Mouse (Mus musculus): ENCODE measurements around the gene Stx6. TPM values are rescaled to one million over a fixed set of nuclear protein-coding genes. Genes with fewer than 3 reads are reported as not detected.

Stx6 gene
- polyA plus RNA-seq, 1 experiment from 2014 or later: 8.5 TPM

- DNase-seq (no peak), ATAC-seq (no peak)
- Histone ChIP-seq H3K4me3 (ENCODE audit: low read depth, low read length) (no peak overlapping the region), H3K4me2 (ENCODE audit: low read depth, low read length) (no peak overlapping the region), H3K4me1 (ENCODE audit: insufficient read depth) (no peaks in the 10 kb centered on the region), H3K27ac (ENCODE audit: low read depth) (no peak overlapping the region), H3K9ac (replicated peaks) (no peak overlapping the region), H3K9me3 (ENCODE audit: low read length) (no peaks in the 10 kb centered on the region), H3K36me3 (replicated peaks; ENCODE audit: insufficient read depth, low read length) (no peaks in the 10 kb centered on the region), H3K27me3 (ENCODE audit: insufficient read depth, low read length) (no peaks in the 10 kb centered on the region)
- 76% methylated on average over 7 of the region's 7 CpGs for WGBS (ENCODE audit: insufficient replicate concordance)
- TF ChIP-seq EP300 (IDR thresholded peaks at IDR 0.05; ENCODE audit: low read depth) (no peak), CTCF (IDR thresholded peaks at IDR 0.05; ENCODE audit: low read depth) (no peak)
Measured at GRCm38 (mm10) chr1:155213912-155214311, 55.4 kb downstream of the Stx6 start.

GRCm38 (mm10) chr1:155215066-155215764, 56.7 kb downstream of the Stx6 start:
- Histone ChIP-seq H3K9me3 (ENCODE audit: low read length) (no peaks in the 10 kb centered on the region), H3K4me1 (ENCODE audit: insufficient read depth) (no peaks in the 10 kb centered on the region), H3K4me3 (ENCODE audit: low read depth, low read length) (no peak overlapping the region), H3K4me2 (ENCODE audit: low read depth, low read length) (no peak overlapping the region), H3K36me3 (replicated peaks; ENCODE audit: insufficient read depth, low read length) (no peaks in the 10 kb centered on the region), H3K27me3 (ENCODE audit: insufficient read depth, low read length) (no peaks in the 10 kb centered on the region), H3K27ac (ENCODE audit: low read depth) (no peak overlapping the region), H3K9ac (replicated peaks) (no peak overlapping the region)
- no peak for DNase-seq
- TF ChIP-seq EP300 (IDR thresholded peaks at IDR 0.05; ENCODE audit: low read depth): no peak
- TF ChIP-seq CTCF (IDR thresholded peaks at IDR 0.05; ENCODE audit: low read depth): peak; percentile 49
- WGBS (ENCODE audit: insufficient replicate concordance): 40% methylated on average over 9 of the region's 9 CpGs
- no peak for ATAC-seq

- Histone ChIP-seq H3K9ac (replicated peaks) (no peak overlapping the region), H3K4me2 (ENCODE audit: low read depth, low read length) (no peak overlapping the region), H3K27ac (ENCODE audit: low read depth) (no peak overlapping the region), H3K36me3 (replicated peaks; ENCODE audit: insufficient read depth, low read length) (no peaks in the 10 kb centered on the region), H3K4me3 (ENCODE audit: low read depth, low read length) (no peak overlapping the region), H3K27me3 (ENCODE audit: insufficient read depth, low read length) (no peaks in the 10 kb centered on the region), H3K4me1 (ENCODE audit: insufficient read depth) (no peaks in the 10 kb centered on the region), H3K9me3 (ENCODE audit: low read length) (no peaks in the 10 kb centered on the region)
- DNase-seq (no peak), ATAC-seq (no peak)
- 79% methylated on average over 11 of the region's 11 CpGs for WGBS (ENCODE audit: insufficient replicate concordance)
- TF ChIP-seq CTCF (IDR thresholded peaks at IDR 0.05; ENCODE audit: low read depth) (no peak), EP300 (IDR thresholded peaks at IDR 0.05; ENCODE audit: low read depth) (no peak)
Measured at GRCm38 (mm10) chr1:155216313-155216712, 57.8 kb downstream of the Stx6 start.

- ATAC-seq: no peak
- Histone ChIP-seq H3K9me3 (ENCODE audit: low read length) (no peaks in the 10 kb centered on the region), H3K36me3 (replicated peaks; ENCODE audit: insufficient read depth, low read length) (no peaks in the 10 kb centered on the region), H3K4me2 (ENCODE audit: low read depth, low read length) (no peak overlapping the region), H3K27me3 (ENCODE audit: insufficient read depth, low read length) (no peaks in the 10 kb centered on the region), H3K27ac (ENCODE audit: low read depth) (no peak overlapping the region), H3K9ac (replicated peaks) (no peak overlapping the region), H3K4me3 (ENCODE audit: low read depth, low read length) (no peak overlapping the region), H3K4me1 (ENCODE audit: insufficient read depth) (no peaks in the 10 kb centered on the region)
- no peak for DNase-seq
- 68% methylated on average over 6 of the region's 6 CpGs for WGBS (ENCODE audit: insufficient replicate concordance)
- TF ChIP-seq CTCF (IDR thresholded peaks at IDR 0.05; ENCODE audit: low read depth): no peak
- no peak for TF ChIP-seq EP300 (IDR thresholded peaks at IDR 0.05; ENCODE audit: low read depth)
Measured at GRCm38 (mm10) chr1:155216844-155217243, 58.3 kb downstream of the Stx6 start.

- H3K4me1 ChIP-seq (ENCODE audit: insufficient read depth): 0 out of 2 replicates have a peak, but pooled peaks cover 3% of the 10 kb centered on the region
- H3K4me3 ChIP-seq (ENCODE audit: low read depth, low read length): no peak overlapping the region
- H3K27me3 ChIP-seq (ENCODE audit: insufficient read depth, low read length): no peaks in the 10 kb centered on the region
- no peak overlapping the region for H3K9ac ChIP-seq (replicated peaks)
- no peak for ATAC-seq
- TF ChIP-seq EP300 (IDR thresholded peaks at IDR 0.05; ENCODE audit: low read depth) (no peak), CTCF (IDR thresholded peaks at IDR 0.05; ENCODE audit: low read depth) (peak; percentile 91)
- no peak overlapping the region for H3K27ac ChIP-seq (ENCODE audit: low read depth)
- H3K36me3 ChIP-seq (replicated peaks; ENCODE audit: insufficient read depth, low read length): no peaks in the 10 kb centered on the region
- no peaks in the 10 kb centered on the region for H3K9me3 ChIP-seq (ENCODE audit: low read length)
- 45% methylated on average over 9 of the region's 9 CpGs for WGBS (ENCODE audit: insufficient replicate concordance)
- no peak overlapping the region for H3K4me2 ChIP-seq (ENCODE audit: low read depth, low read length)
- DNase-seq: peak; percentile 64
Measured at GRCm38 (mm10) chr1:155217865-155218541, 59.5 kb downstream of the Stx6 start.

- no peaks in the 10 kb centered on the region for H3K27me3 ChIP-seq (ENCODE audit: insufficient read depth, low read length)
- H3K9me3 ChIP-seq (ENCODE audit: low read length): no peaks in the 10 kb centered on the region
- H3K4me3 ChIP-seq (ENCODE audit: low read depth, low read length): no peak overlapping the region
- no peak for TF ChIP-seq CTCF (IDR thresholded peaks at IDR 0.05; ENCODE audit: low read depth)
- TF ChIP-seq EP300 (IDR thresholded peaks at IDR 0.05; ENCODE audit: low read depth): no peak
- ATAC-seq (no peak), DNase-seq (no peak)
- peaks cover 9% of the 10 kb centered on the region for H3K4me1 ChIP-seq (ENCODE audit: insufficient read depth)
- H3K4me2 ChIP-seq (ENCODE audit: low read depth, low read length): no peak overlapping the region
- H3K36me3 ChIP-seq (replicated peaks; ENCODE audit: insufficient read depth, low read length): no peaks in the 10 kb centered on the region
- 59% methylated on average over 5 of the region's 5 CpGs for WGBS (ENCODE audit: insufficient replicate concordance)
- H3K9ac ChIP-seq (replicated peaks): no peak overlapping the region
- H3K27ac ChIP-seq (ENCODE audit: low read depth): no peak overlapping the region
Measured at GRCm38 (mm10) chr1:155218924-155219323, 60.4 kb downstream of the Stx6 start.

Data from liver, postnatal 0 days (tissue).